Mouse (Mus musculus) myocyte (in vitro differentiated cells): ENCODE data around the gene Olfr676. TPM values are rescaled to one million over a fixed set of nuclear protein-coding genes. Genes with fewer than 3 reads are reported as not detected.
"Not testable (repeated sequence)": the region's sequence is repeated elsewhere in the genome, so short reads cannot be mapped to it uniquely, and the experiment has no call there.

Experiments used
- H3K27me3 ChIP-seq: one replicate; pipeline ENCODE4 v1.6.1; 2011; ENCODE audit not compliant: control insufficient read depth, insufficient read depth, insufficient read length
- H3K36me3 ChIP-seq: one replicate; pipeline ENCODE4 v1.6.1; 2011; ENCODE audit not compliant: control insufficient read depth, insufficient read depth
- H3K4me2 ChIP-seq: one replicate; pipeline ENCODE4 v1.6.1; 2011; ENCODE audit warnings: low read depth, control low read depth
- H3K4me3 ChIP-seq: one replicate; pipeline ENCODE4 v1.5.1; 2011; ENCODE audit warnings: mild to moderate bottlenecking, control low read depth, moderate library complexity
- H3K79me2 ChIP-seq: one replicate; pipeline ENCODE4 v1.6.1; 2011; ENCODE audit not compliant: control insufficient read depth, insufficient read depth
- H3ac ChIP-seq: one replicate; pipeline ENCODE4 v1.6.1; 2011; ENCODE audit not compliant: control insufficient read depth, insufficient read length
- CEBPB ChIP-seq: IDR thresholded peaks from 2 replicates; pipeline ENCODE4 v1.6.1; 2011; ENCODE audit warnings: mild to moderate bottlenecking, moderate library complexity; ENCODE audit not compliant: poor library complexity, insufficient read depth, severe bottlenecking
- E2F4 ChIP-seq: IDR thresholded peaks from one replicate; pipeline ENCODE4 v1.6.1; 2011; ENCODE audit warnings: mild to moderate bottlenecking, control low read depth, moderate library complexity; ENCODE audit not compliant: insufficient read depth
- MAX ChIP-seq: IDR thresholded peaks from one replicate; pipeline ENCODE4 v1.6.1; 2011; ENCODE audit warnings: low read depth, mild to moderate bottlenecking, control low read depth
- MYOD1 ChIP-seq, 3 experiments: IDR thresholded peaks; one replicate each; pipeline ENCODE4 v1.6.1; 2011; ENCODE audit warnings: control low read depth in 2 of 3, low read depth in 2 of 3, mild to moderate bottlenecking in 2 of 3, moderate library complexity in 1 of 3; ENCODE audit not compliant: insufficient read length in 2 of 3, control insufficient read depth in 1 of 3
- MYOG ChIP-seq, 3 experiments: IDR thresholded peaks; one replicate each; pipeline ENCODE4 v1.6.1; 2011; ENCODE audit warnings: control low read depth in 2 of 3, low read depth in 2 of 3, mild to moderate bottlenecking in 2 of 3; ENCODE audit not compliant: insufficient read length in 2 of 3, control insufficient read depth in 1 of 3, insufficient read depth in 1 of 3
- POLR2A ChIP-seq: IDR thresholded peaks from one replicate; pipeline ENCODE4 v1.6.1; 2011; ENCODE audit warnings: low read depth, mild to moderate bottlenecking, control low read depth, moderate library complexity; ENCODE audit not compliant: insufficient read length
- POLR2AphosphoS2 ChIP-seq: IDR thresholded peaks from one replicate; pipeline ENCODE4 v1.6.1; 2011; ENCODE audit warnings: low read depth, control low read depth; ENCODE audit not compliant: insufficient read length
- REST ChIP-seq: IDR thresholded peaks from one replicate; pipeline ENCODE4 v1.6.1; 2011; ENCODE audit warnings: mild to moderate bottlenecking, control low read depth, moderate library complexity; ENCODE audit not compliant: insufficient read depth, insufficient read length
- SRF ChIP-seq: IDR thresholded peaks from one replicate; pipeline ENCODE4 v1.6.1; 2011; ENCODE audit warnings: low read depth; ENCODE audit not compliant: control insufficient read depth, insufficient read length
- TCF12 ChIP-seq: IDR thresholded peaks from one replicate; pipeline ENCODE4 v1.6.1; 2011; ENCODE audit warnings: mild to moderate bottlenecking, control low read depth; ENCODE audit not compliant: poor library complexity, insufficient read depth, severe bottlenecking
- TCF3 ChIP-seq: IDR thresholded peaks from one replicate; pipeline ENCODE4 v1.6.1; 2011; ENCODE audit warnings: low read depth, control low read depth; ENCODE audit not compliant: insufficient read length
- USF1 ChIP-seq: IDR thresholded peaks from one replicate; pipeline ENCODE4 v1.6.1; 2011; ENCODE audit warnings: low read depth, mild to moderate bottlenecking, control low read depth, moderate library complexity
- polyA plus RNA-seq: library from polyadenylated mRNA; unstranded; fragments of >200 nt; fragmentation: generic; extraction: Trizol; gene quantifications from one replicate; pipeline ENCODE4 v1.2.1, GENCODE M21; 2012; ENCODE audit warnings: missing spikeins

Olfr676 gene
- polyA plus RNA-seq, result not detected

- Histone ChIP-seq H3K79me2 (no peaks in the 10 kb centered on the region), H3K27me3 (no peaks in the 10 kb centered on the region), H3K36me3 (no peaks in the 10 kb centered on the region), H3ac (no peak within 1 kb of the TSS), H3K4me3 (no peak within 1 kb of the TSS), H3K4me2 (no peak within 1 kb of the TSS)
- no peak for TF ChIP-seq CEBPB
- TF ChIP-seq REST, result no peak
- no peak for TF ChIP-seq MAX
- no peak for TF ChIP-seq TCF3
- TF ChIP-seq TCF12, result no peak
- TF ChIP-seq MYOD1 (IDR thresholded peaks at IDR 0.05; ENCODE audit: control insufficient read depth in 1 of 3, insufficient read length in 2 of 3, low read depth in 2 of 3), result no peak
These were observed at the start of gene Olfr676 for GRCm38 (mm10) chr7:105032398-105032797. Olfr676 (plus strand) TSS chr7:105032698.

- no peak for TF ChIP-seq TCF3
- H3K27me3 ChIP-seq, result no peaks in the 10 kb centered on the region
- H3K79me2 ChIP-seq, result no peaks in the 10 kb centered on the region
- no peaks in the 10 kb centered on the region for H3K36me3 ChIP-seq
- no peak within 1 kb of the TSS for H3K4me2 ChIP-seq
- H3ac ChIP-seq, result no peak within 1 kb of the TSS
- H3K4me3 ChIP-seq, result no peak within 1 kb of the TSS
These were observed 30.6 kb upstream of the Olfr676 start, which contains the start of gene Olfr672 for GRCm38 (mm10) chr7:105001929-105002328. Olfr672 (minus strand) TSS chr7:105002029.

GRCm38 (mm10) chr7:105022530-105022929 is 10.0 kb upstream of the Olfr676 start:
- H3K36me3 ChIP-seq, result no peaks in the 10 kb centered on the region
- H3K4me3 ChIP-seq, result no peak overlapping the region
- no peaks in the 10 kb centered on the region for H3K79me2 ChIP-seq
- H3ac ChIP-seq, result no peak overlapping the region
- TF ChIP-seq TCF12, result no peak
- no peak for TF ChIP-seq USF1
- TF ChIP-seq REST, result no peak
- TF ChIP-seq POLR2AphosphoS2, result no peak
- TF ChIP-seq MAX, result no peak
- TF ChIP-seq SRF, result no peak
- TF ChIP-seq CEBPB, result no peak
- no peak for TF ChIP-seq POLR2A
- TF ChIP-seq E2F4, result no peak
- no peak for TF ChIP-seq MYOG (IDR thresholded peaks at IDR 0.05; ENCODE audit: control insufficient read depth in 1 of 3, insufficient read depth in 1 of 3, insufficient read length in 2 of 3, low read depth in 2 of 3)
- no peak for TF ChIP-seq MYOD1 (IDR thresholded peaks at IDR 0.05; ENCODE audit: control insufficient read depth in 1 of 3, insufficient read length in 2 of 3, low read depth in 2 of 3)
- no peak for TF ChIP-seq TCF3
- H3K27me3 ChIP-seq, result no peaks in the 10 kb centered on the region
- H3K4me2 ChIP-seq, result no peak overlapping the region

- TF ChIP-seq MYOG (IDR thresholded peaks at IDR 0.05; ENCODE audit: control insufficient read depth in 1 of 3, insufficient read depth in 1 of 3, insufficient read length in 2 of 3, low read depth in 2 of 3) (no peak), POLR2AphosphoS2 (no peak), MAX (no peak), USF1 (no peak), MYOD1 (IDR thresholded peaks at IDR 0.05; ENCODE audit: control insufficient read depth in 1 of 3, insufficient read length in 2 of 3, low read depth in 2 of 3) (no peak), SRF (no peak), POLR2A (no peak)
- Histone ChIP-seq H3K36me3 (no peaks in the 10 kb centered on the region), H3K27me3 (no peaks in the 10 kb centered on the region), H3K79me2 (no peaks in the 10 kb centered on the region), H3ac (no peak within 1 kb of the TSS), H3K4me2 (no peak within 1 kb of the TSS), H3K4me3 (no peak within 1 kb of the TSS)
These were observed 4.1 kb upstream of the Olfr676 start, which contains the start of gene Olfr675 for GRCm38 (mm10) chr7:105028360-105028759. Olfr675 (minus strand) TSS chr7:105028460.

GRCm38 (mm10) chr7:105033836-105034235 is 1.3 kb downstream of the Olfr676 start:
- not testable (repeated sequence) for H3K36me3 ChIP-seq, H3K4me3 ChIP-seq, H3ac ChIP-seq, H3K27me3 ChIP-seq, H3K79me2 ChIP-seq, H3K4me2 ChIP-seq

- Histone ChIP-seq H3ac (no peak overlapping the region), H3K27me3 (no peaks in the 10 kb centered on the region), H3K4me2 (no peak overlapping the region), H3K79me2 (no peaks in the 10 kb centered on the region), H3K36me3 (no peaks in the 10 kb centered on the region), H3K4me3 (no peak overlapping the region)
- no peak for TF ChIP-seq REST
- no peak for TF ChIP-seq SRF
- TF ChIP-seq POLR2A, result no peak
- no peak for TF ChIP-seq CEBPB
- no peak for TF ChIP-seq MAX
- no peak for TF ChIP-seq TCF12
- no peak for TF ChIP-seq MYOD1 (IDR thresholded peaks at IDR 0.05; ENCODE audit: control insufficient read depth in 1 of 3, insufficient read length in 2 of 3, low read depth in 2 of 3)
- TF ChIP-seq POLR2AphosphoS2, result no peak
- no peak for TF ChIP-seq TCF3
- no peak for TF ChIP-seq E2F4
- TF ChIP-seq MYOG (IDR thresholded peaks at IDR 0.05; ENCODE audit: control insufficient read depth in 1 of 3, insufficient read depth in 1 of 3, insufficient read length in 2 of 3, low read depth in 2 of 3), result no peak
- no peak for TF ChIP-seq USF1
These were observed 26.5 kb downstream of the Olfr676 start for GRCm38 (mm10) chr7:105058951-105059350.
